Mouse (Mus musculus) layer of hippocampus, postnatal 10 days (tissue): ENCODE data around the gene Gm21409. TPM values are rescaled to one million over a fixed set of nuclear protein-coding genes. Genes with fewer than 3 reads are reported as not detected.
"Not testable (repeated sequence)": the region's sequence is repeated elsewhere in the genome, so short reads cannot be mapped to it uniquely, and the experiment has no call there.

Experiments
- DNase-seq, 2 experiments: peaks; one replicate each; pipeline ENCODE4 v3.0.0; 2021; ENCODE audit warnings: low spot score in 2 of 2
- long read RNA-seq: library from polyadenylated mRNA; stranded (forward); transcript quantifications from one replicate; pipeline ENCODE4 v2.0.0, GENCODE M21; 2023
- total RNA-seq, 2 experiments: library from RNA; stranded (reverse); gene quantifications; 2 replicates each; pipeline ENCODE4 v1.2.3; 2021

The Gm21409 gene
- total RNA-seq: not detected
- long read RNA-seq: 0 reads

- DNase-seq: not testable (repeated sequence)
Measured at GRCm38 (mm10) chrY:84746385-84746784, at the start of gene Gm21409. Gm21409 (plus strand) TSS chrY:84746685.

Other genes with a start within 250 kb of the Gm21409 start
- gene Gm21394, start 181.8 kb upstream of the Gm21409 start, total RNA-seq: not detected